Mouse (Mus musculus): Measurements from ENCODE around the gene Ppef1. TPM values are rescaled to one million over a fixed set of nuclear protein-coding genes. Genes with fewer than 3 reads are reported as not detected.

The Ppef1 gene
- 0.18 and 1.2 TPM in 2 replicates for polyA plus RNA-seq (2012; rRNA removed)

DNA sequence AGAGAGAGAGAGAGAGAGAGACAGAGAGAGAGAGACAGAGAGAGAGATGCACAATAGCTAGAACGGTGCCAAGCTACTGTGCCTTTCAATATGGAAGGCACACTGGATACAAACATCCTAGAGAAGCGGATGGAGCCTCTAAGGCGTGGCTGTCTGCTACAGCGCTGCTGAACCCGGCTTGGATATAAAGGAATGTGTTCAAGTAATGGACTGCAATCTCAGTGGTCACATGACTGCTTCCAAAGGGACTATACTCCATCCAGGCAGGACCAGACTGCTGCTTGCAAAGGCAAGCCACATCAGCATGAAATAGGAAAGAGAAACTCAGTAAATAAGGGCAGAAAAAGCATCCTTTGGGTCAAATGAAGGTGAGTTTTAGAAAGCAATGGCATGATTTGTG is at the start of gene Ppef1:
TSS of gene Ppef1 (minus strand) at position 116 of the 400 bp plus-strand sequence.

DNA sequence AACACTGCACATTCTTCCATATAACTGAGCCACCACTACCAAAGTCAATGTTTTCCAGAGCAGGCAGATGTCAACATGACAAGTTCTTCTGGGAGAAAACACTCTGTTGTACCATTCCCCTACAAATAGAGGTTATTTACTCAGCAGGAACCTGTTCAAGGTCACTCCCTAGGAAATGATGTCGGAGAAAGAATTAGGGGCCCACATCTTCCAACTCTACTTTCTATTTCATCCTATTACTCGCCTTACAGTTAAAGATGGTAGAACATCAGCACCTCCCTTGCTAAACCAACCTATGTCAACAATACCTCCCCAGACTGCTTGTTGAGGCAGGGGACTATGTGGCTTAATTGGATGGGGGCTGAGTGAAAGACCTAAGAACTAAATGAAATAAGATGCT is 32.1 kb upstream of the Ppef1 start, which contains the start of gene Rs1:
TSS of gene Rs1 (plus strand) at position 301 of the 400 bp plus-strand sequence.

Other genes starting within 250 kb of the Ppef1 start
- gene Phka2, start 233.6 kb downstream of the Ppef1 start, polyA plus RNA-seq (2012; rRNA removed), result 15.4 and 16.5 TPM in 2 replicates
- 0.03 and 0.12 TPM in 2 replicates for gene Rs1, start 32.2 kb upstream of the Ppef1 start, polyA plus RNA-seq (2012; rRNA removed)
- 0.36 and 0.48 TPM in 2 replicates for gene Gja6, start 171.3 kb upstream of the Ppef1 start, polyA plus RNA-seq (2012; rRNA removed)

All from central nervous system, embryonic 18 days (tissue).